Mouse (Mus musculus): ENCODE measurements around the gene Auts2. TPM values are rescaled to one million over a fixed set of nuclear protein-coding genes. Genes with fewer than 3 reads are reported as not detected.

Gene Auts2
- total RNA-seq, 2 experiments from 2014 or later = 28.8 to 35.3 TPM

GRCm38 (mm10) chr5:132335719-132336118 lies 207.4 kb downstream of the Auts2 start:
- no peak for DNase-seq
- intact Hi-C loops (cut with DNase I) = no loop called here

- intact Hi-C loops (cut with DNase I) = no loop called here
These were observed 208.3 kb downstream of the Auts2 start for GRCm38 (mm10) chr5:132334796-132335195.

GRCm38 (mm10) chr5:132333744-132334143 lies 209.4 kb downstream of the Auts2 start:
- intact Hi-C loops (cut with DNase I) = no loop called here
- no peak for DNase-seq

More at GRCm38 (mm10) chr5:132334796-132335195, 208.3 kb downstream of the Auts2 start:
- no peak for DNase-seq

- intact Hi-C loops (cut with DNase I) = no loop called here
- DNase-seq = no peak
These were observed 210.6 kb downstream of the Auts2 start for GRCm38 (mm10) chr5:132332521-132332920.

- no peak for DNase-seq
- intact Hi-C loops (cut with DNase I) = no loop called here
These were observed 213.8 kb downstream of the Auts2 start for GRCm38 (mm10) chr5:132329171-132329936.

GRCm38 (mm10) chr5:132324246-132324883 lies 218.8 kb downstream of the Auts2 start:
- intact Hi-C loops (cut with DNase I) = no loop called here
- no peak for DNase-seq

- DNase-seq = no peak
- intact Hi-C loops (cut with DNase I) = no loop called here
These were observed 219.5 kb downstream of the Auts2 start for GRCm38 (mm10) chr5:132323608-132324007.

GRCm38 (mm10) chr5:132322971-132323370 lies 220.2 kb downstream of the Auts2 start:
- intact Hi-C loops (cut with DNase I) = no loop called here
- DNase-seq = no peak

- DNase-seq = no peak
- intact Hi-C loops (cut with DNase I) = no loop called here
These were observed 224.9 kb downstream of the Auts2 start for GRCm38 (mm10) chr5:132318026-132318765.

- intact Hi-C loops (cut with DNase I) = no loop called here
- DNase-seq = no peak
These were observed 226.2 kb downstream of the Auts2 start for GRCm38 (mm10) chr5:132316897-132317296.

GRCm38 (mm10) chr5:132314300-132314699 lies 228.8 kb downstream of the Auts2 start:
- intact Hi-C loops (cut with DNase I) = no loop called here
- no peak for DNase-seq

- DNase-seq = no peak
- intact Hi-C loops (cut with DNase I) = no loop called here
These were observed 236.1 kb downstream of the Auts2 start for GRCm38 (mm10) chr5:132307000-132307399.

GRCm38 (mm10) chr5:132305354-132305934 lies 237.7 kb downstream of the Auts2 start:
- intact Hi-C loops (cut with DNase I) = no loop called here

GRCm38 (mm10) chr5:132302778-132303177 lies 240.4 kb downstream of the Auts2 start:
- intact Hi-C loops (cut with DNase I) = no loop called here
- DNase-seq = no peak

More at GRCm38 (mm10) chr5:132305354-132305934, 237.7 kb downstream of the Auts2 start:
- no peak for DNase-seq

- intact Hi-C loops (cut with DNase I) = no loop called here
- DNase-seq = no peak
These were observed 242.3 kb downstream of the Auts2 start for GRCm38 (mm10) chr5:132300794-132301193.

GRCm38 (mm10) chr5:132299716-132300115 lies 243.4 kb downstream of the Auts2 start:
- intact Hi-C loops (cut with DNase I) = no loop called here

GRCm38 (mm10) chr5:132298996-132299395 lies 244.1 kb downstream of the Auts2 start:
- no peak for DNase-seq
- intact Hi-C loops (cut with DNase I) = no loop called here

More at GRCm38 (mm10) chr5:132299716-132300115, 243.4 kb downstream of the Auts2 start:
- DNase-seq = no peak

- intact Hi-C loops (cut with DNase I) = no loop called here
- DNase-seq = no peak
These were observed 245.8 kb downstream of the Auts2 start for GRCm38 (mm10) chr5:132297309-132297708.

GRCm38 (mm10) chr5:132294469-132294868 lies 248.7 kb downstream of the Auts2 start:
- intact Hi-C loops (cut with DNase I) = no loop called here
- no peak for DNase-seq

GRCm38 (mm10) chr5:132292932-132293331 lies 250.2 kb downstream of the Auts2 start:
- intact Hi-C loops (cut with DNase I) = no loop called here
- DNase-seq = no peak
